Mouse (Mus musculus): Measurements from ENCODE around the gene Asb16.

Gene Asb16

DNA sequence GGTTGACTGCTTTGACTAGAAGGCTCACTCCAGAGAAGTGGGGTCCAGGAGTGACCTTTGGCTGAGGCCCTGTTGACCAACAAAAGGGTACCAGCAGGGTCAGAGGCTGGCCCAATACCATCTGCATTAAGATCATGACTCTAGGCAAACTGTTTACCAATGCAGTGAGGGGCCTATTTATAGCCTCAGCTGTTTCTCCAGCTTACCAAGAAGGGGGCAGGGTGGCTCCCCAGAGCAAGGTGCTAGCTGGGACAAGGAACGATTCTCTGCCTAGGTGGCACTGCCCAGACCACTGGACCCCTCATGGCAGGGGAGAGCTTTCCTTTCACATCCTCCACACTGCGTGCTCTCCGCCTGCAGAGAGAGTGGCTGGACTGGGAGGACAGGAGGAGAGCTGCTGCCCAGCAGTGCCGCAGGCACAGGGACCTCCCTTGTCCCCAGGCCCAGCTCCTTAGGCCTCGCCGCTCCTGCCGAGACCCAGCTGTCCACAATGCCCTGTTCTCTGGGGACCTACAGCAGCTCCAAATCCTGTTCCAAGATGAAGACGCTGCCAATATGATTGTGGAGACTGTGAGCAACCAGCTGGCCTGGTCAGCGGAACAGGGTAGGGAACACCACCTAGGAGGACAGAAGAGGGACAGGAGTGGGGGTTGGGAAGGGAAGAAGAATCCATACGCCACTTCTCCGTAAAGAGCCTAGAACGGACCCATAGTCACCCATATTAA, at the start of gene Asb16:
Gene Asb16, plus strand, starts transcription at position 224 of the 725 bp plus-strand sequence.
- in situ Hi-C loops (cut with MboI, MseI): no loop called here

DNA sequence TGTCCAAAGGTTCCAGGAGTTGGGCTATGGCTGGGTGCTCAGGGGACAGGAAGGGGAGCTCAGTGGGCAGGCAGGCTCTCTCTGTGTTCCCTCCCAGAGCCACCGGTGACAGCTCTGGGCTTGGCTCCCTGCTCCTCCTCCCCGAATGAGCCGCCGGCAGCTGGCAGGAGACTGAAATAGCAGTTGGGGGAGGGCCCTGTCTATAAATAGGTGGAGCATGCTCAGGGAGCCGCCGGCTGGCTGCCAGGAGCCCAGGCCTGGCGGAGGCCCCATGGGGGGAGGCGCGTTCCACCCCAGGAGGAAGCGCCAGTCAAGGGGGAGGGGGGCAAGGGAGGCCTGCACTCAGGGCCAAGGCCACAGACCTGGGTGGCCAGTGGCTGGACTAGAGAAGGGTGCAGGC, 49.8 kb upstream of the Asb16 start:
- in situ Hi-C loops (cut with MboI, MseI): no loop called here

DNA sequence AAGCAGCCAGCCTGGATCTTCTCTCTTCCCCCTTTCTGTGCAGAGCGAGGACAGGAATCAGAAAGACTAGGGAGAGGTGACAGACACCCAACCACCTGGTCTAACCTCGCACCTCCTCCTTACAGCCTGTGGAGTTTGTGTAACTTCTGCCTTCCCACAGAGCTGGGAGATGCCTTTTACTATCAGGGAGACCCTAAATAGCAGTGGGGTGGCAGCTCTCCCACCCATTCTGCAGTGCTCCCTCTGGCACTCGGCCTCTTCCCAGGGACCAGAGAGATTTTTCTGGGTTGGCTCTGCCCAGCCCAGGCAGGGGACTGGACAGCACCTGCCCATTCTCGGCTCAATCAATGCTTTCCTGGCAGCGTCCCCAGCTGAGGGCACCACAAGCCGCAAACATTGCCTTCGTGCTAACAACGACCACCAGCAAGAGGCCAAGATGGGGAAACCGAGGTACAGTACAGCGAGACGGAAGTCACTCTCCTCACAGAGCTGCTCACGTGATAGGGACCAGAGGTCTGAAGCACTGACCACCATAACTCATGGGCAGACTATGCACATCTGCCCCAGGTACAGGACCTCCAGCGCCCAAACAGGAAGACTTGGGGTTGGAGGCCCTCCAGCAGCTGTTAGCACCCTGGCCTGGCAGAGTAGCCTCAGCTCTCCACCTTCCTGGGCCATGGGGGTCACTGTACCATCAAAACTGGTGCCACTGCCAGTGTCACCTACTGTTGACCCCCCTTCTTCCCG, 49.1 kb upstream of the Asb16 start:
- in situ Hi-C loops (cut with MboI, MseI): no loop called here

DNA sequence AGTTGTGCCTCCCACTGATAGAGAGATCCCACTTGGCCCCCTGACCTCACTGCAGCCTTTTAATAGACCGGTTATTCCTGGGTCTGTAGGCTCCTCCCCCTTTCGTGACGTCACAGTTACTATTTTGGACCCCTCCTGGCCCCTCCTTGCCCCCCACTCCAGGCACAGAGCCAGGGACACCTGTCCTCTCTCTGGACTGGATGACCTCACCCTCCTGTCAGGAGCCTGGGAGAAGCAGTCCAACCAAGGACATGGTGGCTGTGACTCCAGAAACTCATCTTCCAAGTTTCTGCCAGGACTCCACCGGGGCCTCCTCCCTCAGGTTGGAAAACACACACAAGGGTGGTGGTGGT, 48.6 kb upstream of the Asb16 start:
- in situ Hi-C loops (cut with MboI, MseI): no loop called here

DNA sequence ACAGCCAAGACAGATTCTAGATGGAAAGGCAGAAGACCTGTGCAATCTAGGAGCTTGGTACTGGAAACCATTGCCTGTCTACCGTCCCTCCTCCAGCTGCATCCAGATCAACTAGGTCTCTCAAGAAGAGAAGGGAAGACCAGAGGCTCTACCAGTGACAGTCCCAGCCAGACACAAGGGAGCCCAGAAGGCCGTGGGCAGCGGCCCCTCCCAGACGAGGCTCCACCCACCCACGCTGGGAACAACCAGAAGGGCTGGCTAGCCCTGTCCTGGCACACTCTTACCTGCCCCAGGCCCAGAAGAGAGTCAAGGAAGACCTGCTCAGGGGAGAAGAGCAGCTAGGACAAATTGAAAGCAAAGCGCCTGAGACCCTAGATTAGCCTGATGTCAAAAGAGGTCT, 48.1 kb upstream of the Asb16 start:
- in situ Hi-C loops (cut with MboI, MseI): no loop called here

DNA sequence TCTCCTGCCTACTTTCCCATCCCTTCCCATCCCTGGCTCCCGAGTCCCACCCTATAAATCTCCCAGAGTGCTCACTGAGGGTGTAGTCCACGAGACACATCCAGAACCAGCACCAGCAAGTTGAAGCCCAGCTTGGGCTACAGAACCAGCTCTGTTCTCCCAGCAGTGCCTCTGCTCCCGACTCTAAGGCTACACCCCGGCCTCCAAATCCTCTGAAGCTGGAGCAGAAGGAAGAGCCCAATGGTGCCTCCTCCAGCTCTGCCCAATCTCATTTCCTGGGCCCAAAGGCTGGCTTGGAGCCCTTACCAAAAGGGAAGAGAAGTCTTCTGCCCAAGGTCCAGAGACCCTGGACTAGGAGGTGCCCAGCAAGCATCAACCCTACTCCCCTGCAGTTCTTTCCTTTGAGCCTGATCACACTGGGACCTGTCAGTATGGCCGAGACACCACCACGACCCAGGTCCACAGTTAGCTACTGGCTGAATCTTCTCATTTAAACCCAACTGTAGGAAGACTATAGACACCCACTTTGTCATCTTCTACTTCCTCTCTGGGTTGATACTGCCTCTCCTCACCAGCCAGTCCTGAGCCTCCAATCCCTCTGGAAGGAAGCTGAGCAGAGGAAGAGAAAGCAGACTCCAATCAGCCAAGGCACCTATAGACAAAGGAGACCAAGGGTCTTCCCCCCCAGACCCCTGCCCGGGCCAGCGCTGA, 47.1 kb upstream of the Asb16 start:
- in situ Hi-C loops (cut with MboI, MseI): no loop called here

DNA sequence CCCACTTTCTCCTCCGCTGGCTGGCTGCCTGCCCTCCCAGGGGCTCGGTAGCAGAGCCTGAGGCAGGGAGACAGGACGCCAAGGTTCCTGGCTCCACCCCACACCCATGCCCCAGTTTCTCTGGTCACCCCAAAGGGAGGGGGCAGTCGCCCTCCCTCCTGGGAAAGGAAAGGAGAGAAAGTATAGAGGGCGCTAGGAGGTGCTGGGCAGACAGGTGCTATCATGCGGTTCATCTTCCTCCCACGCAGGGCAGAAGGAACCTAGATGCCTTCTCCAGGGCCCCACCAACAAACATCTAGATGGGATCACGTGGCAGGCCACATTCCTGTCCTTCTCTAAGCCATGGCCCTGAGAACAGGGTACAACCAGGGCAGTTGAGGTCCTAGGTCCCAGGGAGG, 46.6 kb upstream of the Asb16 start:
- in situ Hi-C loops (cut with MboI, MseI): no loop called here

DNA sequence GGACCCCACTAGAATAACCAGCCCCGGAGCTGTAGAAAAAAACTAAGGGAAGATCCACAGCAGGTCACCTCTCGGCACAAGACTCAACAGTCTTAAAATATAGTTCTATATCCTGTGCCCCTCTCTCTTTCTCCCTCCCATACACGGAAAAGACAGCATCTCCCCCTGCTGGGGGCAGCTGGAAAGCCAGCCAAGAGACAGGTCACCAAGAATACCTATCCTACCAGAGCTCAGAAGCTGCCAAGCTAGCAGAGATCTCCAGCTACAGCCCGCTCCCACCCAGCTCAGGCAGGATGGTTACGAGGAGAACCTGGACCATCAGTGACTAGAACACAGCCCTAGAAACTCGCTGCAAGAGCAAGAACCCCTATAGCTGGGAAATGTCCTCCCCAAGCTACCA, 45.4 kb upstream of the Asb16 start:
- in situ Hi-C loops (cut with MboI, MseI): no loop called here

DNA sequence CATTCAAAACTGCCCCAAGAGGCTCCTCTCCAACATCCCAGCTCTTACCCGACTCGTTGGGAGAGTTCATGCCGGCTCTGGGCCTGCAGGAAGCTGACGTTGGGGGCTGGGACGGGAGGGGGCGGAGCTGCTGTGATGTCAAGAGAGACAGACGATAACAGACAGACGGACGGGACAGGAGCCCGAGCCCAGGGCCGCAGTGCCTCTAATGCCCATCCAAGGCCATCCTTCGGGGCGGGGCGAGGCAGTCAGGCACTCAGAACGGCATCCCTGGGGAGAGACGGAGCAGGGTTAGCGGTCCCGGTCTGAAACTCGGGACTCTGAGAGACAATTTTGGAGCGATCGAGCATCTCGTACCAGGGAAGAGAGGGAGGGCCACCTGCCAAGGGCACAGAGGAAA, 43.9 kb upstream of the Asb16 start:
- in situ Hi-C loops (cut with MboI, MseI): loop anchor here (5.0 kb wide), 2 partner anchors 32 to 67 kb away; partner anchors contain the start of gene Tmem101

DNA sequence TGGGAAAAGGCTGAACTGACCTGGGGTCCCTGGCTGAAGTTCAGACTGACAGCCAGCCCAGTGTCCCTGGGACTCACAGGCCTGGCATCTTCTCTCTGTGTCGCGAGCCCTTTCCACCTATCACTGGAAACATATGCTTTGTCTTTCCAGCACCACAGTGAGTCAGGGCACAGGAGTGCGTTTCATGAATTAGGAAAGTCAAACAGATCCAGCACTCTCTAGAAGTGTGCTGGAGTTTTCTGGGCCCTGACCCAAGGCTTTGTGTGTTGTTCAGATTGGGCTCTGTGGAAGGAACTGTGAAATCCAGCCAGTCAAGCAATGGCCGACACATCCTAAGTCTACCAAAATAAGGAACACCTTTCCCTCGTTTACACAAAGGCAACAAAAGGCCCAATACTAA, 43.3 kb upstream of the Asb16 start:
- in situ Hi-C loops (cut with MboI, MseI): loop anchor here (5.0 kb wide), 2 partner anchors 33 to 68 kb away; partner anchors contain the start of gene Tmem101

DNA sequence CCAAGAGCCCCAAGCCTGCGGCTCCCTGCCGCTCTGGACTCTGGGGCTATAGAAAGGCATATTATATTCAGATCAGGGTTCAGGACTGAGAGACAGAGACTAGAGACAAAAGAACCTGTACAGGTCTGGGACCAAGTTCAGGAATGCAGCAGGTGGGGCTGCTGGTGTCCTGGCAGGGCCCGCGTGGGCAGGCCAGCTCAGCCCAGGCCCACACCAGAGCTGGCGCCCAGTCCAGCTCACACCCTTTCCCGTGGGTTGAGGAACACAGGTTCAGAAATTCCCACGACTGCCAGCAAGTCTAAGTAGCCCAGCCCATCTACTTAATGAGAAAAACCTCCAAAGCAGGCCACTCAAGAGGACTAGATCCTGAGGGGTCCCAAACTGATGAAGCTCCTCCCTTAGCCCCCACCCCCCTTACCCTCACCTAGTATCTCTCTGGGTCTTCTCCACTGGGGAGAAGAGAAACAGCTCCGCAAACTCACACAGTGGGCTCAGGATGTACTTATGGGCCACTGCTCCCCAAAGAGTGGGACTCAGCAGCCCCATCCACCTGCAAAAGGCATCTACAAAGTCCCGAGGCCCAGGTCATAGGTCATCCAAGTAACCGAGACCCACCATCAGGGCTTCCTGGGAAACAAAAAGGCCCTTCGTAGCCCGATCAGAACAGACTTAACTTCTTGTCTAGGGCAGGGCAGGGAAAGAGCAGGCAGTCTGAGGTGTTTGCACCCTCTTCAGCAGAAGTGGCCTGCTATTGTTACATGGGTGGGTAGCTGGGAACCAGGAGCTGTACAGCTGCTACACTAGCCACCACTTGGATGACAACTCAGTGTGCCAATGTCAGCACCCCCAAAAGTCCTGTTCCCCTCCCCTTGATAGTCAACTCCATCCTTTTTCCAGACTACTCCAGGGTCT, 42.2 kb upstream of the Asb16 start:
- in situ Hi-C loops (cut with MboI, MseI): loop anchor here (5.0 kb wide), 2 partner anchors 34 to 69 kb away; partner anchors contain the start of gene Tmem101

DNA sequence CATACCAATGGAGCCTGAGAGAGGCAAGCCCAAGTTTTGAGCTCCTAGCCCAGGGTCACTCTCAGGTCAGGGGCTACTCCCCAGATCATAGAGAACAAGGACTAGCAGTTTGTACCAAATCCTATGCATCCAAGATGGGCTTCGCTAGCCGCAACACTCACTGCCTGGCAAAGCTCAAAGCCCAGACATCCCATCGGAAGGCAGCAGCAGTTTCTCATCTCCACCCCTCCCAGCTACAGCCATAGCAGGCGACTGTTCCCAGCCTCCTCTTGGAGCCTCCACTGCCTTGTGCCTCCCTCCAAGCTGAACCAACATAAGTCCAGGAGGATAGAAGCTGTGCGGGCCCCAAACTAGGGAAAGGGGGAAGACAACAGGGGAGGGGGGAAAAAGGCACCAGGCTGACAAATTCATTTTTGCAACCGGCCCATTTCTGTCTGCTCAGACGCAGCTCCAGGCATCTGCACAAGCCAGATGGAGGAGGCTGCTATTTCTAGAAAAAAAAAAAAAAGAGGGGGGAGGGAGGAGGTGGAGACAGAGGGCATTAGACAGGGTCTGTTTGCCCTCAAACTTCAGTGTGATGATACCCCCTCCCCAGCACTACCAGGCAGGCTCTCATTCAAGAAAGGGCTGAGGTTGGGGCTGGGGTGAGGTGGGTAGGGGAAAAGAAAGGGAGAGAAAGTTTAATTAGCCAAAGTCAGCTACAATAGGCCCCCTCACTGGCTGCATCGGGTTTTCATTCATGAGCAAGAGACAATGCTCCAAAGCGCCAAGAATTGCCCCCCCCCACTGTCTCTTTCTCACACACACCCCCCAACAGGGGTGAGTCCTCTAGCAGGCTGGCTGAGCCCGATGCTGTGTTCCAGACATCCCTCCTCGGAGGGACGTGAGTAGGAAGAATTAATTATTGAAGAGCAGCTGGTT, 41.0 kb upstream of the Asb16 start:
- in situ Hi-C loops (cut with MboI, MseI): loop anchor here (5.0 kb wide), 2 partner anchors 35 to 70 kb away; partner anchors contain the start of gene Tmem101

DNA sequence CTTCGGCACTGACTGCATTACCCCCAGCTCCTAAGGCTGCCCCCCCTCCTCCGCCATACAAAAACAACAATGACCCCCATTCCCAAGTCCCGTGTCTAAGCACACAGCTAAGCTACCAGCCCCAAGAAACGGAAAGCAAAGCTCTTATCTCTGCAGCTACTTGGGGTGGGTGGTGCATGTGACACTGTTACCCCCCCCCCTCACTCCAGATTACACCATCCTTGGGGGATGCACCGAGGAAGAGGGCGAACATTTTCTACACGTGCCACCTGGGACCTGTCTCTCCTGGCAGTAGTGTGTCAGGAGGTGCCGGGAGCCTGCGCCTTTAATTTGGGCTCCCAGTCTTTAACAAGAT, 40.4 kb upstream of the Asb16 start:
- in situ Hi-C loops (cut with MboI, MseI): loop anchor here (5.0 kb wide), 2 partner anchors 36 to 71 kb away; partner anchors contain the start of gene Tmem101

DNA sequence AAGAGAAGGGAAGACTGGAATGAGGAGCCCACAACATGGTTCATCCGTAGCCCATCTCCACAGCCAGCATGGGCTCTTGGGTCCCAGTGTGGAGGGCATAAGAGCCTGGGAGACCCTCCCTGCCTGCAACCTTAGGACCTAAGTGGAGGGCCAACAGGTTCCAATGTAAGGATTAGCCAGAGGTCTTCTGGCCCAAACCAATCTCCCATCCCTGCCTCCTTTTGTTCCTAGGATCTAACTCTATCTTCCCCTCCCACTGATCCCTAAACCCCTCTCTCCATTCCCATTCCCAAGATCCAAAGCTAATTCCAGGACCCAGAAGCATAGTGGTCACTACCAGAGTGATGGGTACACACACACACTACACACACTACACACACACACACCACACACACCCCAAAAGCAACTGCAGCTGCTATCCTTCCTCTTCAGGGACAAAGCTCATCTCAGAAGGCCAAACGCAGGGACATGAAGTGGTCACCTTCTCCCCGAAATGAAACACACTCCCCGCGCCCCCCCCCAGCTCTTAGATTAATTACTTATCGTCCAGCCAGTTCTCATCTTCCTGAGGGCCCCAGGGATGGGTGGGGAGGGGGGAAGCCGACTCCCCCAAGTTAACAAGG, 39.8 kb upstream of the Asb16 start:
- in situ Hi-C loops (cut with MboI, MseI): loop anchor here (5.0 kb wide), 2 partner anchors 36 to 71 kb away; partner anchors contain the start of gene Tmem101

DNA sequence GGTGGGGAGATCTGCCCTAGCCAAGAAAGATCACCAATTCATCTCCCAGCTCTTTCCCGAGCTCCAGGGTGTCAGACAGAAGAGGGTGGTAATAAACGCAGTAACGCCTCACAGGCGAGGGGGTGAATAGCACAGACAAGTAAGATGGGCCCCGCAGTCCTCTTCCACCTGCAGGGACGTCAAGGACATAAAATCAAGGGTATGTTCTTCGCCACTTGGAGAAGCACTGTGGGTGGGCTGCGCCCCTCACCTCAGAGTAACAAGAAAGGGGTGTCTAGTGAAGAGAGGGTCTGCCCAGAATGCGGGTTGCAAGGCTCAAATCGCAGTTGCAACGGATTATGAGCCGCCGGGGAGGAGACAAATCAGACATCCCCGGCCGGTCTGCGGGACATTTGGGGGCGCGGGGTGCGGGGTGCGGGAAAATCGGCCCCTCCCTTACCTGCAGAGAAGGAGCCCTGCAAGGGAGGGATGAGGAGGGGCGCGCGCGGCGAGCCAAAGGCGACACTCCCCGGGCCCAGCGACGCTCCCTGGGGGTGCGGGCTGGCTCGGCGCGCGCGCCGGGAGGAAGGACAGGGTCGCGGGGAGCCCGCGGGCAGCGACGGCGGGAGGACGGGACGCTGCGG, 39.1 kb upstream of the Asb16 start:
- in situ Hi-C loops (cut with MboI, MseI): loop anchor here (5.0 kb wide), 2 partner anchors 37 to 72 kb away; partner anchors contain the start of gene Tmem101

DNA sequence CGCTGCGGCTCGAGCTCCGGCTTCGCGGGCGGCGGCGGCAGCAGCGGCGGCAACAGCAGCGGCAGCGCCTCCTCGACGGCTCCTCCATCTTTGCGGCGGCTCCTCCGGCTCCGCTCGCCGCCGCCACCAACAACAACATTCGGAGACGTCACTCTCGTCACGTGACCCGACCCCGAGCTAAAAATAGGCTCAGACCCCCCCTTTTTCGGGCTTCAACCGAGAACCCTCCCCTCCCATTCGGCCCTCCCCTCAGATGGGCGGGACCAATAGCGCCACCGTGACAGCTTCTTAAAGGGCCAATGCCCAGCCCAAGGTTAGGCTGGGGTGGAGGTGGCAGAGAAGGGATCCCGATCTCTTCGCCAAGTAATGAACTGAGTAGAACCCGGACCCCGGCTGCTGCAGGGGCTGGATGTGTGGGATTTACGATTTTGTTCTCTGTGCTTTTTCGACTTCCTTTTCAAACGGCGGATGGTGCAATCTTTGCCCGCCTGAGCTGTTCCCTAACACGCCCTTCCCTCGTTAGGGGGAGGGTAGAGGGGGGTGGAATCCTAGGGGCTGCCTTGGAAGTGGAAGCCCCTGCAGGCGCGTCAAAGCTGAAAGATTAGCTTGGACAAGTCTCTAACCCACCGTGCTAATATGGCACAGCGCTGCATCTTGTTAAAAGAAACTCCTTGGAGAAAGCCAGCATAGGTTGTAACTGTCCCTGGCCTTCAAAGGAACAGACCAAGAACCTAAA, 38.4 kb upstream of the Asb16 start, which contains the start of gene Hdac5:
Gene Hdac5, minus strand, starts transcription at position 161 of the 736 bp plus-strand sequence.
- in situ Hi-C loops (cut with MboI, MseI): no loop called here

DNA sequence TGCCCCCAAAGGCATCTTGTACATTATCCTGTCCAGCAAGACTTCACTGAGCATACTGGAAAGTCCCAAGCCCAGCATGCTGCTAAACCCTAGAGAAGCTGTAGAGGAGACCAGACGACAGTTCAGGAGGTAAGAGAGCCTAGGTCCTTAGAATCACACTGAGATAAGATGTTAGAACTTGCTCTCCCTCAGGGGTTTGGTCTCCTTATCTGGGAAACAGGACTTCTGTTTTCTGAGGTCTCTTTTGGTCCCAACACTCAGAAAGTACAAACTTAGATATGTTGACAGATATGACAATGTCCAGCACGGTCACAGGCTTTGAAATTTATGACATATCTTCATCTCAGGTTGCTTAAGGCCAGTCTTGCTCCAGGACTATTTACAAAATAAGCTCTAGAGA, 32.5 kb upstream of the Asb16 start:
- in situ Hi-C loops (cut with MboI, MseI): no loop called here

DNA sequence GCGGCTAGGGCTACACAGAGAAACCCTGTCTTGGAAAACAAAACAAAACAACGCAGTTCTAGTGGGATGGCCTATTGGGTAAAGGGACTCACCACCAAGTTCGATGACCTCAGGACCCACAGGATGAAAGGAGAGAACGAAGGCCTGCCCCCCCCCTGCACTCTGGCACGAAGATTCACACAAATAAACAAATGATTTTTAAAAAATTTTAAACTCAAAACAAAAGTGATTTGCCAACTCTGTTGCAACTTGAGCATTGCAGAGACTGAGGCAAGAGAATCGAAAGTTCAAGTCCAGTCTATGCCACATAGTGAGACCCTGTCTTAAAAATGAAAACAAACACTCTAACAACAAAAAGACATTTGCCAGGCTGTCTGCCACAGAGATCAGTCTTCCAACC, 27.9 kb upstream of the Asb16 start:
- in situ Hi-C loops (cut with MboI, MseI): no loop called here

All from regulatory T cell (primary cell).